Mouse (Mus musculus) v-Abl transformed pro-B cells (cell line): Measurements from ENCODE around the gene Cnot2.

Source experiments
- in situ Hi-C, 2 experiments: fragments of 400-800 bp; cut with MboI; formaldehyde crosslinking; loops; one replicate each; pipeline ENCODE4 v1.15.1; 2025; ENCODE audit not compliant: unreplicated experiment in 2 of 2

Gene Cnot2

GRCm38 (mm10) chr10:116564828-116565602 lies 16.3 kb downstream of the Cnot2 start:
- in situ Hi-C loops = loop anchor here (25.0 kb wide), 2 partner anchors 997 to 1178 kb away; partner anchors contain the start of genes Thap2 (in 1 of the 2) and Zfc3h1 (in 1 of the 2)

GRCm38 (mm10) chr10:116562731-116563480 lies 18.4 kb downstream of the Cnot2 start:
- in situ Hi-C loops = loop anchor here (25.0 kb wide), 2 partner anchors 999 to 1176 kb away; partner anchors contain the start of genes Thap2 (in 1 of the 2) and Zfc3h1 (in 1 of the 2)

- in situ Hi-C loops = loop anchor here (25.0 kb wide), 2 partner anchors 1000 to 1175 kb away; partner anchors contain the start of genes Thap2 (in 1 of the 2) and Zfc3h1 (in 1 of the 2)
These were observed 19.1 kb downstream of the Cnot2 start for GRCm38 (mm10) chr10:116562210-116562609.

GRCm38 (mm10) chr10:116559171-116559570 lies 22.1 kb downstream of the Cnot2 start:
- in situ Hi-C loops = loop anchor here (25.0 kb wide), 2 partner anchors 1003 to 1172 kb away; partner anchors contain the start of genes Thap2 (in 1 of the 2) and Zfc3h1 (in 1 of the 2)

- in situ Hi-C loops = loop anchor here (25.0 kb wide), 2 partner anchors 1005 to 1170 kb away; partner anchors contain the start of genes Thap2 (in 1 of the 2) and Zfc3h1 (in 1 of the 2)
These were observed 24.1 kb downstream of the Cnot2 start for GRCm38 (mm10) chr10:116557166-116557565.

GRCm38 (mm10) chr10:116554434-116554833 lies 26.9 kb downstream of the Cnot2 start:
- in situ Hi-C loops = loop anchor here (25.0 kb wide), 2 partner anchors 1008 to 1167 kb away; partner anchors contain the start of genes Thap2 (in 1 of the 2) and Zfc3h1 (in 1 of the 2)

GRCm38 (mm10) chr10:116547958-116548357 lies 33.4 kb downstream of the Cnot2 start:
- in situ Hi-C loops = no loop called here

- in situ Hi-C loops = no loop called here
These were observed 35.1 kb downstream of the Cnot2 start for GRCm38 (mm10) chr10:116546177-116546576.

- in situ Hi-C loops = loop anchor here in 1 of 2 experiments (5.0 kb wide), 1 partner anchor 34 kb away; no protein-coding TSS in a partner anchor
These were observed 38.2 kb downstream of the Cnot2 start for GRCm38 (mm10) chr10:116543061-116543460.

GRCm38 (mm10) chr10:116540750-116541149 lies 40.6 kb downstream of the Cnot2 start:
- in situ Hi-C loops = loop anchor here in 1 of 2 experiments (5.0 kb wide), 1 partner anchor 37 kb away; no protein-coding TSS in a partner anchor

GRCm38 (mm10) chr10:116537495-116537894 lies 43.8 kb downstream of the Cnot2 start:
- in situ Hi-C loops = loop anchor here in 1 of 2 experiments (10.0 kb wide), 1 partner anchor 247 kb away; no protein-coding TSS in a partner anchor

- in situ Hi-C loops = loop anchor here (5.0 to 10.0 kb wide), 3 partner anchors 43 to 258 kb away; no protein-coding TSS in a partner anchor
These were observed 47.0 kb downstream of the Cnot2 start for GRCm38 (mm10) chr10:116534278-116534677.

GRCm38 (mm10) chr10:116532561-116532960 lies 48.8 kb downstream of the Cnot2 start:
- in situ Hi-C loops = loop anchor here (5.0 to 10.0 kb wide), 3 partner anchors 45 to 260 kb away; no protein-coding TSS in a partner anchor

GRCm38 (mm10) chr10:116531063-116531462 lies 50.2 kb downstream of the Cnot2 start:
- in situ Hi-C loops = loop anchor here (5.0 to 10.0 kb wide), 3 partner anchors 46 to 261 kb away; no protein-coding TSS in a partner anchor

GRCm38 (mm10) chr10:116519588-116519987 lies 61.7 kb downstream of the Cnot2 start:
- in situ Hi-C loops = no loop called here

- in situ Hi-C loops = no loop called here
These were observed 65.7 kb downstream of the Cnot2 start for GRCm38 (mm10) chr10:116515590-116515989.

- in situ Hi-C loops = no loop called here
These were observed 66.2 kb downstream of the Cnot2 start for GRCm38 (mm10) chr10:116515158-116515557.

GRCm38 (mm10) chr10:116513254-116513635 lies 68.1 kb downstream of the Cnot2 start:
- in situ Hi-C loops = loop anchor here in 1 of 2 experiments (5.0 kb wide), 1 partner anchor 36 kb away; no protein-coding TSS in a partner anchor

GRCm38 (mm10) chr10:116512521-116513253 lies 68.6 kb downstream of the Cnot2 start:
- in situ Hi-C loops = loop anchor here in 1 of 2 experiments (5.0 kb wide), 1 partner anchor 35 kb away; no protein-coding TSS in a partner anchor
